Mouse (Mus musculus) urinary bladder, postnatal 25 days (tissue): ENCODE data around the gene Nsd1.
"Not testable (repeated sequence)": the region's sequence is repeated elsewhere in the genome, so short reads cannot be mapped to it uniquely, and the experiment has no call there.

Experiments
- DNase-seq: peaks from one replicate; pipeline ENCODE4 v3.0.0; 2022; ENCODE audit warnings: low spot score

Gene Nsd1

GRCm38 (mm10) chr13:55209649-55210192, at the start of gene Nsd1:
Nsd1 (plus strand) TSS chr13:55209782.
- DNase-seq: no peak

GRCm38 (mm10) chr13:55162365-55162764, 47.2 kb upstream of the Nsd1 start:
- no peak for DNase-seq

GRCm38 (mm10) chr13:55163553-55163952, 46.0 kb upstream of the Nsd1 start:
- no peak for DNase-seq

- DNase-seq: no peak
Measured at GRCm38 (mm10) chr13:55165831-55166339, 43.7 kb upstream of the Nsd1 start.

- no peak for DNase-seq
Measured at GRCm38 (mm10) chr13:55166806-55167725, 42.5 kb upstream of the Nsd1 start.

- DNase-seq: no peak
Measured at GRCm38 (mm10) chr13:55167798-55168197, 41.8 kb upstream of the Nsd1 start.

GRCm38 (mm10) chr13:55168255-55168654, 41.3 kb upstream of the Nsd1 start:
- DNase-seq: no peak

GRCm38 (mm10) chr13:55168958-55169369, 40.6 kb upstream of the Nsd1 start:
- DNase-seq: no peak

GRCm38 (mm10) chr13:55171517-55172335, 37.9 kb upstream of the Nsd1 start:
- no peak for DNase-seq

- no peak for DNase-seq
Measured at GRCm38 (mm10) chr13:55172336-55172770, 37.2 kb upstream of the Nsd1 start.

GRCm38 (mm10) chr13:55174347-55174746, 35.2 kb upstream of the Nsd1 start:
- no peak for DNase-seq

GRCm38 (mm10) chr13:55176265-55176664, 33.3 kb upstream of the Nsd1 start:
- no peak for DNase-seq

GRCm38 (mm10) chr13:55177903-55178496, 31.6 kb upstream of the Nsd1 start:
- DNase-seq: no peak

- DNase-seq: peak; percentile 70
Measured at GRCm38 (mm10) chr13:55178556-55178955, 31.0 kb upstream of the Nsd1 start.

GRCm38 (mm10) chr13:55179591-55179990, 30.0 kb upstream of the Nsd1 start:
- DNase-seq: no peak

GRCm38 (mm10) chr13:55181786-55182172, 27.8 kb upstream of the Nsd1 start:
- no peak for DNase-seq

GRCm38 (mm10) chr13:55182173-55182894, 27.2 kb upstream of the Nsd1 start:
- peak; percentile 57 for DNase-seq

GRCm38 (mm10) chr13:55183382-55183781, 26.2 kb upstream of the Nsd1 start:
- DNase-seq: no peak

- not testable (repeated sequence) for DNase-seq
Measured at GRCm38 (mm10) chr13:55187062-55187461, 22.5 kb upstream of the Nsd1 start.

- DNase-seq: no peak
Measured at GRCm38 (mm10) chr13:55189531-55190107, 20.0 kb upstream of the Nsd1 start.
